Mouse (Mus musculus) bone marrow, adult 2 months (tissue): ENCODE data around the gene Zfp853.

Experiments used
- CTCF ChIP-seq: fragments of 200-500 bp; IDR thresholded peaks from 2 replicates; pipeline ENCODE4 v1.5.1; 2011; ENCODE audit warnings: low read length, control low read depth; ENCODE audit not compliant: control insufficient read depth, insufficient read depth
- POLR2A ChIP-seq: fragments of 200-500 bp; IDR thresholded peaks from 2 replicates; pipeline ENCODE4 v1.6.1; 2011; ENCODE audit warnings: low read depth, mild to moderate bottlenecking, control low read depth, low read length, borderline replicate concordance; ENCODE audit not compliant: control insufficient read depth

DNA sequence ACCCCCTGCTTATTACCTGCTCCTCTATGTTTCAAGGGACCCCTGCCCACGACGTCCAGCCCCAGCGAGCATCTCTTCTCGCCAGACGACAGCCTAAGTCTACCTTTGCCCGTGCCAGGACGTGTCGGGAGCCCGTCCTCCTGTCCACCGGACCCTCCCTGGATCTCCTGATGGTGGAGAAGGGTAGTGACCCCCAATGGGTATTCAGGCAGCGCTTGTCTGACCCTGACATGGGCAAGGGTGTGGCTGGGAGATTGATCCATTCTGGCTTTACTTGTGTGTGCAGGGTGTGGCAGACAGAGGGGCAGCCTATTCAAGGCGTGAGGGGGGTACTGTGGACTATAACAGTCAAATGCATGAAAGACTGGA is 23.3 kb downstream of the Zfp853 start:
- TF ChIP-seq CTCF = no peak
- TF ChIP-seq POLR2A = no peak
